Mouse (Mus musculus) midbrain, embryonic 10.5 days (tissue): ENCODE measurements around the gene Mrpl19. TPM values are rescaled to one million over a fixed set of nuclear protein-coding genes. Genes with fewer than 3 reads are reported as not detected.

ENCODE experiments used
- DNase-seq: peaks from one replicate; pipeline ENCODE4 v3.0.0-alpha.2; 2017; ENCODE audit warnings: low spot score
- H3K27ac ChIP-seq: fragments of 300-500 bp; sonication (generic); replicated peaks from 2 replicates; pipeline ENCODE4 v1.5.1; 2016; ENCODE audit warnings: mild to moderate bottlenecking
- H3K27me3 ChIP-seq: fragments of 300-500 bp; sonication (generic); 2 replicates; pipeline ENCODE4 v1.6.1; 2016; ENCODE audit warnings: low read depth, mild to moderate bottlenecking; ENCODE audit not compliant: poor library complexity, severe bottlenecking
- H3K36me3 ChIP-seq: fragments of 300-500 bp; sonication (generic); 2 replicates; pipeline ENCODE4 v1.6.1; 2016; ENCODE audit warnings: mild to moderate bottlenecking, moderate library complexity
- H3K4me1 ChIP-seq: fragments of 300-500 bp; sonication (generic); 2 replicates; pipeline ENCODE4 v1.6.1; 2016
- H3K4me3 ChIP-seq: fragments of 300-500 bp; sonication (generic); 2 replicates; pipeline ENCODE4 v1.5.1; 2016; ENCODE audit warnings: mild to moderate bottlenecking, moderate library complexity
- H3K9me3 ChIP-seq: fragments of 300-500 bp; sonication (generic); replicated peaks from 2 replicates; pipeline ENCODE4 v1.6.1; 2016; ENCODE audit warnings: mild to moderate bottlenecking
- whole genome bisulfite sequencing: fragments of 180-500 bp; shearing (Covaris S2); methylation state at CpG from one replicate; pipeline ENCODE4 v1.1.7; 2016; 5-methylcytosine and 5-hydroxymethylcytosine counted together
- polyA plus RNA-seq: library from polyadenylated mRNA; unstranded; fragments of >200 nt; fragmentation: Nextera tagmentation; extraction: Ambion mirVana; gene quantifications from 2 replicates; pipeline ENCODE4 v1.2.1, GENCODE M21; 2016

The Mrpl19 gene
- polyA plus RNA-seq, 1 experiment from 2014 or later: 69.0 TPM

GRCm38 (mm10) chr6:81966068-81966544 is 348 bp upstream of the Mrpl19 start:
- no peak for DNase-seq
- Histone ChIP-seq H3K27ac (peak overlapping the region; percentile 86; the same call in 1 of the 2 replicates), H3K36me3 (peaks cover 29% of the 10 kb centered on the region), H3K4me3 (peak overlapping the region; percentile 91), H3K9me3 (no peaks in the 10 kb centered on the region), H3K4me1 (peaks cover 15% of the 10 kb centered on the region), H3K27me3 (peaks cover 15% of the 10 kb centered on the region; the same call in 1 of the 2 replicates)
- 40% methylated on average over 2 of the region's 2 CpGs for WGBS

- no peak for DNase-seq
These were observed 5.5 kb downstream of the Mrpl19 start for GRCm38 (mm10) chr6:81960284-81960683.

GRCm38 (mm10) chr6:81959866-81960265 is 5.9 kb downstream of the Mrpl19 start:
- no peak for DNase-seq
- H3K36me3 ChIP-seq: peaks cover 91% of the 10 kb centered on the region
- peaks cover 6% of the 10 kb centered on the region; the same call in 1 of the 2 replicates for H3K9me3 ChIP-seq
- no peaks in the 10 kb centered on the region for H3K27me3 ChIP-seq
- no peak overlapping the region for H3K4me3 ChIP-seq
- 95% methylated on average over 8 of the region's 8 CpGs for WGBS
- no peak overlapping the region for H3K27ac ChIP-seq
- peaks cover 6% of the 10 kb centered on the region for H3K4me1 ChIP-seq

More at GRCm38 (mm10) chr6:81960284-81960683, 5.5 kb downstream of the Mrpl19 start:
- Histone ChIP-seq H3K36me3 (peaks cover 87% of the 10 kb centered on the region), H3K4me1 (peaks cover 10% of the 10 kb centered on the region), H3K27ac (no peak overlapping the region), H3K9me3 (peaks cover 6% of the 10 kb centered on the region; the same call in 1 of the 2 replicates), H3K4me3 (no peak overlapping the region), H3K27me3 (no peaks in the 10 kb centered on the region)
- WGBS: 83% methylated on average over 1 of the region's 1 CpGs

- Histone ChIP-seq H3K4me1 (no peaks in the 10 kb centered on the region), H3K27me3 (no peaks in the 10 kb centered on the region), H3K36me3 (peaks cover 98% of the 10 kb centered on the region), H3K9me3 (peaks cover 6% of the 10 kb centered on the region; the same call in 1 of the 2 replicates), H3K27ac (no peak overlapping the region), H3K4me3 (no peak overlapping the region)
- no peak for DNase-seq
- WGBS: 90% methylated on average over 11 of the region's 11 CpGs
These were observed 7.8 kb downstream of the Mrpl19 start for GRCm38 (mm10) chr6:81957992-81958391.

- Histone ChIP-seq H3K9me3 (peaks cover 6% of the 10 kb centered on the region; the same call in 1 of the 2 replicates), H3K27me3 (no peaks in the 10 kb centered on the region), H3K4me1 (no peaks in the 10 kb centered on the region), H3K36me3 (peaks cover 98% of the 10 kb centered on the region), H3K27ac (no peak overlapping the region), H3K4me3 (no peak overlapping the region)
- no peak for DNase-seq
- WGBS: 89% methylated on average over 4 of the region's 4 CpGs
These were observed 9.4 kb downstream of the Mrpl19 start for GRCm38 (mm10) chr6:81956399-81956798.

- Histone ChIP-seq H3K36me3 (peaks cover 98% of the 10 kb centered on the region), H3K9me3 (peaks cover 6% of the 10 kb centered on the region; the same call in 1 of the 2 replicates), H3K27ac (no peak overlapping the region), H3K4me3 (no peak overlapping the region), H3K27me3 (no peaks in the 10 kb centered on the region), H3K4me1 (no peaks in the 10 kb centered on the region)
- WGBS: 95% methylated on average over 5 of the region's 5 CpGs
- no peak for DNase-seq
These were observed 10.6 kb downstream of the Mrpl19 start for GRCm38 (mm10) chr6:81955133-81955532.

- Histone ChIP-seq H3K36me3 (peaks cover 100% of the 10 kb centered on the region), H3K4me3 (no peak overlapping the region), H3K9me3 (no peaks in the 10 kb centered on the region), H3K27ac (no peak overlapping the region), H3K27me3 (no peaks in the 10 kb centered on the region), H3K4me1 (no peaks in the 10 kb centered on the region)
- WGBS: 96% methylated on average over 6 of the region's 6 CpGs
- no peak for DNase-seq
These were observed 18.9 kb downstream of the Mrpl19 start for GRCm38 (mm10) chr6:81946906-81947305.

GRCm38 (mm10) chr6:81944432-81944831 is 21.3 kb downstream of the Mrpl19 start:
- no peaks in the 10 kb centered on the region for H3K27me3 ChIP-seq
- WGBS: 91% methylated on average over 3 of the region's 3 CpGs
- H3K9me3 ChIP-seq: no peaks in the 10 kb centered on the region
- H3K4me3 ChIP-seq: no peak overlapping the region
- H3K36me3 ChIP-seq: peaks cover 100% of the 10 kb centered on the region
- no peak for DNase-seq
- H3K27ac ChIP-seq: no peak overlapping the region
- no peaks in the 10 kb centered on the region for H3K4me1 ChIP-seq

- H3K36me3 ChIP-seq: peaks cover 100% of the 10 kb centered on the region
These were observed 22.5 kb downstream of the Mrpl19 start for GRCm38 (mm10) chr6:81943281-81943680.

GRCm38 (mm10) chr6:81941718-81942117 is 24.0 kb downstream of the Mrpl19 start:
- no peak overlapping the region for H3K27ac ChIP-seq
- DNase-seq: no peak
- H3K4me1 ChIP-seq: no peaks in the 10 kb centered on the region
- no peaks in the 10 kb centered on the region for H3K9me3 ChIP-seq
- no peaks in the 10 kb centered on the region for H3K27me3 ChIP-seq
- 94% methylated on average over 5 of the region's 5 CpGs for WGBS
- no peak overlapping the region for H3K4me3 ChIP-seq
- peaks cover 100% of the 10 kb centered on the region for H3K36me3 ChIP-seq

More at GRCm38 (mm10) chr6:81943281-81943680, 22.5 kb downstream of the Mrpl19 start:
- DNase-seq: no peak
- Histone ChIP-seq H3K27ac (no peak overlapping the region), H3K27me3 (no peaks in the 10 kb centered on the region), H3K4me1 (no peaks in the 10 kb centered on the region), H3K9me3 (no peaks in the 10 kb centered on the region), H3K4me3 (no peak overlapping the region)
- 88% methylated on average over 2 of the region's 2 CpGs for WGBS

GRCm38 (mm10) chr6:81933281-81933680 is 32.5 kb downstream of the Mrpl19 start:
- Histone ChIP-seq H3K4me3 (no peak overlapping the region), H3K36me3 (peaks cover 96% of the 10 kb centered on the region), H3K4me1 (no peaks in the 10 kb centered on the region), H3K9me3 (peaks cover 7% of the 10 kb centered on the region), H3K27ac (no peak overlapping the region), H3K27me3 (no peaks in the 10 kb centered on the region)
- no peak for DNase-seq
- WGBS: 93% methylated on average over 3 of the region's 3 CpGs

GRCm38 (mm10) chr6:81929402-81929801 is 36.4 kb downstream of the Mrpl19 start:
- H3K4me1 ChIP-seq: peaks cover 10% of the 10 kb centered on the region
- no peaks in the 10 kb centered on the region for H3K27me3 ChIP-seq
- H3K27ac ChIP-seq: no peak overlapping the region
- H3K9me3 ChIP-seq: peaks cover 7% of the 10 kb centered on the region
- DNase-seq: no peak
- no peak overlapping the region for H3K4me3 ChIP-seq
- 94% methylated on average over 4 of the region's 4 CpGs for WGBS
- H3K36me3 ChIP-seq: peaks cover 89% of the 10 kb centered on the region

- Histone ChIP-seq H3K4me3 (peak overlapping the region; percentile 82), H3K4me1 (peaks cover 21% of the 10 kb centered on the region), H3K36me3 (peaks cover 39% of the 10 kb centered on the region), H3K27ac (peak overlapping the region; percentile 94), H3K27me3 (no peaks in the 10 kb centered on the region), H3K9me3 (no peaks in the 10 kb centered on the region)
- WGBS: 23% methylated on average over 5 of the region's 5 CpGs
- no peak for DNase-seq
These were observed 41.5 kb downstream of the Mrpl19 start for GRCm38 (mm10) chr6:81924304-81924703.
